Mouse (Mus musculus) myocyte (in vitro differentiated cells): ENCODE measurements around the gene Zkscan4.

Experiments used
- MYOG ChIP-seq, 3 experiments: IDR thresholded peaks; one replicate each; pipeline ENCODE4 v1.6.1; 2011; ENCODE audit warnings: control low read depth in 2 of 3, low read depth in 2 of 3, mild to moderate bottlenecking in 2 of 3; ENCODE audit not compliant: insufficient read length in 2 of 3, control insufficient read depth in 1 of 3, insufficient read depth in 1 of 3
- POLR2A ChIP-seq: IDR thresholded peaks from one replicate; pipeline ENCODE4 v1.6.1; 2011; ENCODE audit warnings: low read depth, mild to moderate bottlenecking, control low read depth, moderate library complexity; ENCODE audit not compliant: insufficient read length
- POLR2AphosphoS2 ChIP-seq: IDR thresholded peaks from one replicate; pipeline ENCODE4 v1.6.1; 2011; ENCODE audit warnings: low read depth, control low read depth; ENCODE audit not compliant: insufficient read length

- TF ChIP-seq POLR2A (no peak), MYOG (IDR thresholded peaks at IDR 0.05; ENCODE audit: control insufficient read depth in 1 of 3, insufficient read depth in 1 of 3, insufficient read length in 2 of 3, low read depth in 2 of 3) (no peak), POLR2AphosphoS2 (no peak)
These were observed 22.4 kb upstream of the Zkscan4 start for GRCm38 (mm10) chr13:21456347-21456746.
